Mouse (Mus musculus): ENCODE measurements around the gene Clec4f.

DNA sequence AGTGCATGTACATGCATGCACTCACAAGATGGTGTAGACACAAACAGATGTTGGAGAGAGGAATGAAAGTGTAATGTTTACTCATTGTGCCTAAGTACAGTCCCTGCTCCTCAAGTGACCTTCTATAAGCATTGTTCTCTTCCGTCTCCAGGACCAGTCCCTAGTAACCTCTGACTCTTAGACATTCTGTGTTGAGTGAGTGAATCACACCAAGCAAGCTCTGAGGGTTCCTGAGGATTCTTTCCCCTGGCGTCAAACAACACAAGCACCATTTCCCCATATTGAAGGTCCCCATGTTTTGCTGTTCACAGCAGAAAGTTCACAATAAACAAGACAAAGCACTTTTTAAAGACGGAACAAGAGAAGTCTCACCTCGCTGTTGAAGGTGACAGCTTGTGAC is 24.2 kb downstream of the Clec4f start:
- TF ChIP-seq TAL1 (IDR thresholded peaks at IDR 0.05; ENCODE audit: low read length) (no peak), GATA1 (IDR thresholded peaks at IDR 0.05; ENCODE audit: low read length) (no peak)
